Mouse (Mus musculus): Measurements from ENCODE around the gene Srd5a3. TPM values are rescaled to one million over a fixed set of nuclear protein-coding genes. Genes with fewer than 3 reads are reported as not detected.

The Srd5a3 gene
- polyA plus RNA-seq, 1 experiment = 56.9 TPM

- Histone ChIP-seq H3K36me3 (ENCODE audit: control insufficient read depth, insufficient read depth, low read length) (no peaks in the 10 kb centered on the region), H3K4me1 (ENCODE audit: control insufficient read depth, insufficient read depth, low read length) (no peaks in the 10 kb centered on the region), H3K27ac (ENCODE audit: insufficient read depth, low read depth, low read length) (no peak overlapping the region), H3K4me3 (ENCODE audit: insufficient read depth, low read depth, low read length) (no peak overlapping the region), H3K27me3 (replicated peaks; ENCODE audit: control insufficient read depth, insufficient read depth, low read length) (no peaks in the 10 kb centered on the region)
- WGBS = 63% methylated on average over 4 of the region's 4 CpGs
- TF ChIP-seq POLR2A (IDR thresholded peaks at IDR 0.05; ENCODE audit: low read depth, low read length) = no peak
- TF ChIP-seq CTCF (conservative IDR thresholded peaks at IDR 0.05; ENCODE audit: insufficient read depth, insufficient read length, low read depth, low read length) = no peak
- DNase-seq = no peak
Observed at GRCm38 (mm10) chr5:76163828-76164390, 23.8 kb downstream of the Srd5a3 start.

GRCm38 (mm10) chr5:76164827-76165226, 24.8 kb downstream of the Srd5a3 start:
- no peak for DNase-seq
- no peaks in the 10 kb centered on the region for H3K36me3 ChIP-seq (ENCODE audit: control insufficient read depth, insufficient read depth, low read length)
- no peaks in the 10 kb centered on the region for H3K4me1 ChIP-seq (ENCODE audit: control insufficient read depth, insufficient read depth, low read length)
- no peak overlapping the region for H3K27ac ChIP-seq (ENCODE audit: insufficient read depth, low read depth, low read length)
- no peaks in the 10 kb centered on the region for H3K27me3 ChIP-seq (replicated peaks; ENCODE audit: control insufficient read depth, insufficient read depth, low read length)
- TF ChIP-seq POLR2A (IDR thresholded peaks at IDR 0.05; ENCODE audit: low read depth, low read length) (no peak), CTCF (conservative IDR thresholded peaks at IDR 0.05; ENCODE audit: insufficient read depth, insufficient read length, low read depth, low read length) (no peak)
- H3K4me3 ChIP-seq (ENCODE audit: insufficient read depth, low read depth, low read length) = no peak overlapping the region
- WGBS = 40% methylated on average over 7 of the region's 7 CpGs

GRCm38 (mm10) chr5:76170522-76170921, 30.5 kb downstream of the Srd5a3 start:
- DNase-seq = no peak
- Histone ChIP-seq H3K4me1 (ENCODE audit: control insufficient read depth, insufficient read depth, low read length) (no peaks in the 10 kb centered on the region), H3K27ac (ENCODE audit: insufficient read depth, low read depth, low read length) (no peak overlapping the region), H3K36me3 (ENCODE audit: control insufficient read depth, insufficient read depth, low read length) (no peaks in the 10 kb centered on the region), H3K27me3 (replicated peaks; ENCODE audit: control insufficient read depth, insufficient read depth, low read length) (no peaks in the 10 kb centered on the region), H3K4me3 (ENCODE audit: insufficient read depth, low read depth, low read length) (no peak overlapping the region)
- TF ChIP-seq CTCF (conservative IDR thresholded peaks at IDR 0.05; ENCODE audit: insufficient read depth, insufficient read length, low read depth, low read length) (no peak), POLR2A (IDR thresholded peaks at IDR 0.05; ENCODE audit: low read depth, low read length) (no peak)
- 70% methylated on average over 4 of the region's 4 CpGs for WGBS

- no peaks in the 10 kb centered on the region for H3K4me1 ChIP-seq (ENCODE audit: control insufficient read depth, insufficient read depth, low read length)
- TF ChIP-seq POLR2A (IDR thresholded peaks at IDR 0.05; ENCODE audit: low read depth, low read length) (no peak), CTCF (conservative IDR thresholded peaks at IDR 0.05; ENCODE audit: insufficient read depth, insufficient read length, low read depth, low read length) (no peak)
- no peak overlapping the region for H3K4me3 ChIP-seq (ENCODE audit: insufficient read depth, low read depth, low read length)
- no peaks in the 10 kb centered on the region for H3K27me3 ChIP-seq (replicated peaks; ENCODE audit: control insufficient read depth, insufficient read depth, low read length)
- DNase-seq = no peak
- H3K27ac ChIP-seq (ENCODE audit: insufficient read depth, low read depth, low read length) = no peak overlapping the region
- H3K36me3 ChIP-seq (ENCODE audit: control insufficient read depth, insufficient read depth, low read length) = no peaks in the 10 kb centered on the region
Observed at GRCm38 (mm10) chr5:76171039-76171438, 31.0 kb downstream of the Srd5a3 start.

GRCm38 (mm10) chr5:76175051-76175450, 35.0 kb downstream of the Srd5a3 start:
- Histone ChIP-seq H3K27me3 (replicated peaks; ENCODE audit: control insufficient read depth, insufficient read depth, low read length) (no peaks in the 10 kb centered on the region), H3K4me3 (ENCODE audit: insufficient read depth, low read depth, low read length) (no peak overlapping the region), H3K4me1 (ENCODE audit: control insufficient read depth, insufficient read depth, low read length) (no peaks in the 10 kb centered on the region), H3K36me3 (ENCODE audit: control insufficient read depth, insufficient read depth, low read length) (no peaks in the 10 kb centered on the region), H3K27ac (ENCODE audit: insufficient read depth, low read depth, low read length) (no peak overlapping the region)
- no peak for DNase-seq
- TF ChIP-seq CTCF (conservative IDR thresholded peaks at IDR 0.05; ENCODE audit: insufficient read depth, insufficient read length, low read depth, low read length) (no peak), POLR2A (IDR thresholded peaks at IDR 0.05; ENCODE audit: low read depth, low read length) (no peak)
- WGBS = 91% methylated on average over 4 of the region's 4 CpGs

GRCm38 (mm10) chr5:76176411-76176810, 36.3 kb downstream of the Srd5a3 start:
- Histone ChIP-seq H3K4me3 (ENCODE audit: insufficient read depth, low read depth, low read length) (no peak overlapping the region), H3K4me1 (ENCODE audit: control insufficient read depth, insufficient read depth, low read length) (no peaks in the 10 kb centered on the region), H3K27ac (ENCODE audit: insufficient read depth, low read depth, low read length) (no peak overlapping the region), H3K27me3 (replicated peaks; ENCODE audit: control insufficient read depth, insufficient read depth, low read length) (no peaks in the 10 kb centered on the region), H3K36me3 (ENCODE audit: control insufficient read depth, insufficient read depth, low read length) (no peaks in the 10 kb centered on the region)
- no peak for TF ChIP-seq CTCF (conservative IDR thresholded peaks at IDR 0.05; ENCODE audit: insufficient read depth, insufficient read length, low read depth, low read length)
- no peak for TF ChIP-seq POLR2A (IDR thresholded peaks at IDR 0.05; ENCODE audit: low read depth, low read length)
- WGBS = 34% methylated on average over 3 of the region's 3 CpGs
- no peak for DNase-seq

GRCm38 (mm10) chr5:76176841-76177240, 36.8 kb downstream of the Srd5a3 start:
- no peaks in the 10 kb centered on the region for H3K36me3 ChIP-seq (ENCODE audit: control insufficient read depth, insufficient read depth, low read length)
- H3K4me1 ChIP-seq (ENCODE audit: control insufficient read depth, insufficient read depth, low read length) = no peaks in the 10 kb centered on the region
- TF ChIP-seq CTCF (conservative IDR thresholded peaks at IDR 0.05; ENCODE audit: insufficient read depth, insufficient read length, low read depth, low read length) (no peak), POLR2A (IDR thresholded peaks at IDR 0.05; ENCODE audit: low read depth, low read length) (no peak)
- H3K27ac ChIP-seq (ENCODE audit: insufficient read depth, low read depth, low read length) = no peak overlapping the region
- WGBS = 61% methylated on average over 11 of the region's 11 CpGs
- H3K4me3 ChIP-seq (ENCODE audit: insufficient read depth, low read depth, low read length) = no peak overlapping the region
- H3K27me3 ChIP-seq (replicated peaks; ENCODE audit: control insufficient read depth, insufficient read depth, low read length) = no peaks in the 10 kb centered on the region
- no peak for DNase-seq

Measured in kidney, adult 2 months (tissue).